Mouse (Mus musculus) ovary, postnatal 10 days (tissue): Measurements from ENCODE around the gene Sgtb.

Source experiments
- DNase-seq: peaks from one replicate; pipeline ENCODE4 v3.0.0; 2022; ENCODE audit warnings: low spot score

The Sgtb gene

GRCm38 (mm10) chr13:104179176-104179888 is 69.8 kb downstream of the Sgtb start:
- DNase-seq: no peak

- DNase-seq: no peak
These were observed 77.8 kb downstream of the Sgtb start for GRCm38 (mm10) chr13:104187357-104187756.
